Mouse (Mus musculus) CD4-positive naive resting alpha-beta T cell, adult 57 days (primary cell): ENCODE results near the gene Adh6a. TPM values are rescaled to one million over a fixed set of nuclear protein-coding genes. Genes with fewer than 3 reads are reported as not detected.

Experiments used
- total RNA-seq: library from RNA; stranded (reverse); gene quantifications from one replicate; pipeline ENCODE4 v1.2.4, GENCODE M21; 2023

The Adh6a gene
- not detected for total RNA-seq

GRCm38 (mm10) chr3:138312965-138313364 lies at the start of gene Adh6a:
TSS of gene Adh6a (plus strand) at chr3:138313286.

GRCm38 (mm10) chr3:138341471-138341870 lies 28.4 kb downstream of the Adh6a start, which contains the start of gene Adh6b:
TSS of gene Adh6b (plus strand) at chr3:138341775.

Other genes starting within 250 kb of the Adh6a start
- not detected for gene 1110002E22Rik, start 248.2 kb upstream of the Adh6a start, total RNA-seq
- not detected for gene Gm5105, start 245.9 kb upstream of the Adh6a start, total RNA-seq
- 9.5 TPM for gene Trmt10a, start 169.8 kb upstream of the Adh6a start, total RNA-seq
- 2.3 TPM for gene Mttp, start 168.3 kb upstream of the Adh6a start, total RNA-seq
- not detected for gene 4930579F01Rik, start 119.5 kb upstream of the Adh6a start, total RNA-seq
- not detected for gene Adh7, start 95.5 kb upstream of the Adh6a start, total RNA-seq
- 15.9 TPM for gene Adh1, start 52.3 kb upstream of the Adh6a start, total RNA-seq
- not detected for gene Adh6b, start 28.5 kb downstream of the Adh6a start, total RNA-seq
- gene Adh4, start 102.2 kb downstream of the Adh6a start, total RNA-seq, result not detected
- gene Adh5, start 129.8 kb downstream of the Adh6a start, total RNA-seq, result 78.9 TPM
- 47.0 TPM for gene Metap1, start 176.2 kb downstream of the Adh6a start, total RNA-seq
- 66.6 TPM for gene Eif4e, start 212.9 kb downstream of the Adh6a start, total RNA-seq